Mouse (Mus musculus) lung, postnatal 0 days (tissue): ENCODE measurements around the gene Fasn.
"Not testable (repeated sequence)": the region's sequence is repeated elsewhere in the genome, so short reads cannot be mapped to it uniquely, and the experiment has no call there.

Experiments
- CTCF ChIP-seq: IDR thresholded peaks from 2 replicates; pipeline ENCODE4 v1.5.1; 2016; ENCODE audit warnings: antibody characterized with exemption, mild to moderate bottlenecking
- EP300 ChIP-seq: IDR thresholded peaks from 2 replicates; pipeline ENCODE4 v1.6.1; 2016; ENCODE audit warnings: antibody characterized with exemption, mild to moderate bottlenecking, control low read depth

DNA sequence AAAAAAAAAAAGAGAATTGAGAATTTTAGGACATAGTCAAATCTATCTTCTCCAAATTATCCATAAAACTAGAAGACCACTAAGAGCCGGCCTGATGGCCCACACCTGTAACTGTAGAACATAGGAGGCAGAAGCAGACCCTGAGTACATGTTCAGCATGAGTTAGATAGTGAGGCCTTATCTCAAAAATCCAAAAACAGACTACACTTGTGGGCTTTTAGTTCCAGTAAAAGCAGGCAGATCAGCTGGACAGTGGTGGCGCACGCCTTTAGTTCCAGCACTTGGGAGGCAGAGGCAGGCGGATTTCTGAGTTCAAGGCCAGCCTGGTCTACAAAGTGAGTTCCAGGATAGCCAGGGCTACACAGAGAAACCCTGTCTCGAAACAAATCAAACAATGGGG is 8.6 kb upstream of the Fasn start:
- not testable (repeated sequence) for TF ChIP-seq CTCF, EP300
